Mouse (Mus musculus) myocyte (in vitro differentiated cells): Measurements from ENCODE around the gene Cdkn2b.

Source experiments
- E2F4 ChIP-seq: IDR thresholded peaks from one replicate; pipeline ENCODE4 v1.6.1; 2011; ENCODE audit warnings: mild to moderate bottlenecking, control low read depth, moderate library complexity; ENCODE audit not compliant: insufficient read depth
- MYOD1 ChIP-seq, 3 experiments: IDR thresholded peaks; one replicate each; pipeline ENCODE4 v1.6.1; 2011; ENCODE audit warnings: control low read depth in 2 of 3, low read depth in 2 of 3, mild to moderate bottlenecking in 2 of 3, moderate library complexity in 1 of 3; ENCODE audit not compliant: insufficient read length in 2 of 3, control insufficient read depth in 1 of 3
- TCF3 ChIP-seq: IDR thresholded peaks from one replicate; pipeline ENCODE4 v1.6.1; 2011; ENCODE audit warnings: low read depth, control low read depth; ENCODE audit not compliant: insufficient read length

GRCm38 (mm10) chr4:89276669-89277219, 34.1 kb downstream of the Cdkn2b start:
- no peak for TF ChIP-seq E2F4
- no peak for TF ChIP-seq TCF3
- no peak for TF ChIP-seq MYOD1 (IDR thresholded peaks at IDR 0.05; ENCODE audit: control insufficient read depth in 1 of 3, insufficient read length in 2 of 3, low read depth in 2 of 3)
